Mouse (Mus musculus) MEL-GATA-1-ER (cell line): Measurements from ENCODE around the gene Gmcl1.

Source experiments
- DNase-seq: peaks from one replicate; pipeline ENCODE4 v3.0.0-alpha.2; 2012; ENCODE audit warnings: low read depth; ENCODE audit errors: extremely low read depth

Gmcl1 gene

DNA sequence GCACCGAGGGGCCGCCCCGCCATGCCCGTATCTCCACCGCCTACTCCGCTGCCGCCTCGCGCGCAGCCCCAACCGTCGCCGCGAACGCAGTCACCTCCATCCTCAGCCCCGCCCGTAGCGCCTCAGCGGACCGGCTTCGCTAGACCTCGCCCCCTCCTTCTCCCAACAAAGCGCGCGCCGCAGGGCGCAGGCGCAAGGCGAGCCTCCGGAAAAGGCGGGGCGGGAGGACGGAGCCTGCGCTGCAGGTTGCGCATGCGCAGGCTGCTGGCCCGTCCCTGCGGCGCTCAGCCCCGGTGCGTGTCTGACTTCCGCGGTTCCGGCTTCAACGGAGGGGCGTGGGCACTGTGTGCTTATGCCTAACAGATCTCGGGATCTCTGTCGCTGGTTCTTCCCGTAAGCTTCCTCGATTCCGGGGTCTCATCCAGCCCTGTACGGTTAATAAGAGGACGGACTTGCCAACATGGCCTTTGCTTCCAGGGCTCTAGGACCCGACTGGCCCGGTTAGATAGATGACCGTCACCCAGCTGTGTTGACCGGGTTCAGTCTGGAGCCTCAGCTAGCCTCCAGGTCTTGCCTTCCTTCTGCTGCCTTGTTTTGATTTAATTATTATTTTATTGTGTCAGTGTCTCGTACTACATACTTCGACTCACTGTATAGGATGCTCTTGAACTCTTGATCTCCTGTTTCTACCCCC, at the start of gene Gmcl1:
Gene Gmcl1 (minus strand): TSS at position 201 of the 694 bp plus-strand sequence.
- DNase-seq = peak; percentile 77

DNA sequence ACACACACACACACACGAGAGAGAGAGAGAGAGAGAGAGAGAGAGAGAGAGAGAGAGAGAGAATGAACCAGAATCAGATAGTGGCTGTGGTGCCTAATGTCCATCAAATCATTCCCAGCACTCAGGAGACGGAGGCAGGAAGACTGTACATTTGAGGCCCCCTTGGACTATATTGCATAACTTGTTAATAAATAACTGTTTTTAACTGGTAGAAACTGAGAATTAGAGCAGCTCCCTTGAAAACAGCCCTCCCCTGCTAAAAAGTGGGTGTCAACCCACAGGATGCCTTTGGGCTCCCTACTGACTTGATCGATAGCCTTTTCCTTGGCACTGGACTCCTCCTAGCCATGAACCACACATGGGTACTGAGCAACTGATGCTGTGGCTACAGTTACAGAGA, 49.2 kb upstream of the Gmcl1 start:
- no peak for DNase-seq

DNA sequence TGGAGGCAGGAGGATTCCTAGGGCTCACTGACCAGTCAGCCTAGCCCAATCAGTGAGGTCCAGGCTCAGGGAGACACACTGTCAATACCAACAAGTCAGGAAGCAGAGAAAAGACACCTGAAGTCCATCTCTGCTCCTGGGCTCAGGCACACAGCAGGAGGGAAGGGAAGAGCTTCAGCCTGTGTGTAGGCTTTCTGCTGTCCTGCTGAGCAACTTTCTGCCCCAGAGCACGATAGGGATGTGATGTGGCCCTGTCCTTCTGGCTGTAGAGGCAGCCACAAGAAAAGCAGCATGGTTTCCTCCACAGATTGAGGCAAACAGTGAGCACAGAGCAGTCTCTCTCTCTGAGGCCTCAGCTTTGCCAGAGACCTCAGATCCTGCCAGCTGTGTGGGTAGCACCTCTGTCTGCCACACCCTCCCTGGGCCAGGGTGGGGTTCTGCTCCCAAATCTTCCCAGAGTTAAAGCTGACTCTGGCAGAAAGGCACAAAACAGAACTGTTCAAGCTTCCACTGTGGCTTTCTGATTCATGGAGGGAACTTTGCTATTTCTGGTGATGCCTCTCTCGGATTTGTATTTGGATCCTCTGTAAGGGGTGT, 48.3 kb upstream of the Gmcl1 start:
- DNase-seq = no peak

DNA sequence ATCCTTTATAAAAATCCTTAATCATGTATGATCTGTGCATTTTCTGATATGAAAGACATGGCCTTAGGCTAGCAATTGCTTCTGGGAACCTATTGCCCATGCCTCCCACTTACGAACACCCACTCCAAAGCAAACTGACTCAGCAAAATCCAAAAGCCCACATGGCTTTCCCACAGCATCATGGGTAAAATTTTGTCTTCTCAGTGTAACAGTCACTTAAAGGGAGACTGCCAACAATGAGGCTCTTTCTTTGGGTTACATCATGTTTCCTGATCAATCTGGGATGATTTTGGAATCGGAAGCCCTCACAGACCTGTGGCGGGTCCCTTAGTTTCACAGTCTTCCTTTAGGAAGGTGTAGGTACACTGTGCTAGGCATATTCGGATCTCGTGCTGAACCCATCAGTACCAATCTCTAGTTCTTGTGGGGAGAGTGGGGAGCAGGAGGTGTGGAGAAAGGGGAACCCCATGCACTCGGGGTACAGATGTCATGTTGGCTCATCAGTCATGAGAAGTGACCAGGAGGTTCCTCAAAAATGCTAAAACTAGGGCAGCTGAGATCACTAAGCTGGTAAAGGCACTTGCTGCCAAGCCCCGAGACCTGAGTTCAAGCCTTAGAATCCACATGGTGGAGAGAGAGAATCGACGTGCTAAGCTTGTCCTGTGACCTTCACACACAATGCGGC, 45.9 kb upstream of the Gmcl1 start:
- DNase-seq = no peak

DNA sequence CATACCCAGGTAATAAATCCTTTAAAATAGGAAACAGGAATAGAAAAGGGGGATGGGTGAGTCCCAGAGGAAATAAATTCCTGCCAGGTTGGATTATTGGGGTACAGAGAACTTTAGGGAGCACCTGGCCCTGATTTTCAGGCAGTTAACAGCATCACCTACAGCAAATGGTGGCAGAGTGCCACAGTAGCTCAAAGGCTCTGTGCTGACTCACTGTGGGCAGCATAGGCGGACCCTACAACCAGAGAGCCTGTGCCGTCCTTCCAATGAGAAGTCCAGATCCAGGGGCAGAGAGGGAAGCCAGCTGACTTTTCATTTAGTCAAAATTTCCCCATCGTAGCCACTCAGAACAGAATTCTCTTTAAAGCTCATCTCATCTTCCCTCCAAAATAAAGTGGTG, 44.0 kb upstream of the Gmcl1 start:
- DNase-seq = no peak

DNA sequence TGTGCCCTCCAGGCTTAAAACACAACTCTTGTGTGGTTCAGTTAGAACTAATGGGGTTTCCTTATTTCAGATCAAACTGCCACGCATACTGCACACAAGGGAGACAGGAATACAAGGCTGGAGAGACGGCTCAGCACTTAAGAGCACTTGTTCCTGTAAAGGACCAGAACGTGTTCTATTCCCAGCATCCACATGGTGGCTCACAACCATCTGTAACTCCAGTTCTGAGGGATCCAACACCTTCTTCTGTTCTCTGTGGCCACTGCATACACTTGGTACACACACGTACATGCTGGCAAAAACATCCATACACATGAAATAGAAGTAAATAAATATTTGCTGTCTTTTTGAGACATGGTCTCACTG, 43.5 kb upstream of the Gmcl1 start:
- DNase-seq = no peak

DNA sequence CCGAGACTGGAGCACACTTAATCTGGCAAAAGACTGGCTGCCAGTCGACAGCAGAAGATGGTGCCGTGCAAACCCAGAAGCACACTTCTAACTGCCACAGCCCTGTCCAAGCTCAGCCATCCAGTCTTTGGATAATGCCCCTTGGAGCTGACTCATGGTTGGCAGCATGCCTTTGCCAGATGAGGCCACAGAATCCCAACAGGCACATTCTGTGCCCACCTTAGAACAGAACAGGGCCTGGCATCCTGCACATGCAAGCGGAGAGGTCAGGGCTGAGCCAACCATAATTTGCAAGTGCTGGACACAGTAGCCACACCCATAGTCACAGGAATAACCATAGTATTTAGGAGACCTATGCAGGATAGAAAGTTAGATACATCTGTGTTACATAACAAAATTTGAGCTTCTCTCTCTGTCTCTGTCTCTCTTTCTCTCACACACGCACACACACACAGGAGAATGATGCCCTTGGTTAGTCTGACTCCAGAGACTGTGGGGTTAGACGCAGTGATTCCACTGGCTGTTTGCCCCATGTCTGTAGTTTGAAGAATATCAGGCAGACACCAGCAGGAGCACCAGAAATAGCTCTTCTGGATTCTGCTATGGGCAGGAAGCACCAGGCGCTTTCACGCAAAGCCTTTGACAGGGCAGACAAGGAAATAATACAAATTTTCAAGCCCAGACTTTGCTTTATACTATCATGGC, 43.0 kb upstream of the Gmcl1 start:
- no peak for DNase-seq

DNA sequence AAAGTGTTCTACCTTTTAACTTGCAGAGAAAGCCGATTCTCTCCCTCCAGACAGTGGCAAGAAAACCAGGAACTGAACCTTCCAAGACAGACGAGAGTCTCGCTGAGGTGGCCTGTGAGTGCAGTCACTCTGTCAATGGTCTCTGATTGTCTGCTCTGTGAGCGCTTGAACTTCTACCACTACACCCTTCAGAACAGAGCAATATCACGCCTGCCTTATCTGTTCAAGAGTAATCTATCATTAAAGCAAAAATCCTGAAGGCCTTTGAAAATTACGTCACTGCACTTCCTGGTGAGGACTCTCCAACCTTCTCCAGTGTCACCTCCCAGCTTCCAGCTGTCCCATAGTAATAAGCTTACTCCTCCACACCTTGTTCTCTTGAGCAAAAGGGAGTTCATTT, 41.8 kb upstream of the Gmcl1 start:
- DNase-seq = no peak

DNA sequence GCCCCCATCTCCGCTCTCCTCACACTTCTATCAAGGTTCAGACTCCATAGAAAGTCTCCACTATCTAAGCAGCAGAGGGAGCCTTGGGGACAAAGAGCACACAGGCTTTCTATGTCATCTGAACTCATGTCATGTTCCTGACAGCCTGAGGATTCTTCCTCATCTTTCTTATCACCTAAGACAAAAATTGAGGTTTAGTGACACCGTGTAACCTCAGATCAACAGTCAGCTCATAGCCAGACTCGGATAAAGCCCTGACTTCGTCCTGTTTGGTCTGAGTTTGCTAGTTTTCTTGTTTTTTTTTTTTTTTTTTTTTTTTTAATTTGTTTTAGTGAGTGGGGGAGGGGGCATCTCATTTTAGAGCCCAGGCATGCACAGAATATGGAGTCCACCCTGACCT, 40.6 kb upstream of the Gmcl1 start:
- DNase-seq = no peak

DNA sequence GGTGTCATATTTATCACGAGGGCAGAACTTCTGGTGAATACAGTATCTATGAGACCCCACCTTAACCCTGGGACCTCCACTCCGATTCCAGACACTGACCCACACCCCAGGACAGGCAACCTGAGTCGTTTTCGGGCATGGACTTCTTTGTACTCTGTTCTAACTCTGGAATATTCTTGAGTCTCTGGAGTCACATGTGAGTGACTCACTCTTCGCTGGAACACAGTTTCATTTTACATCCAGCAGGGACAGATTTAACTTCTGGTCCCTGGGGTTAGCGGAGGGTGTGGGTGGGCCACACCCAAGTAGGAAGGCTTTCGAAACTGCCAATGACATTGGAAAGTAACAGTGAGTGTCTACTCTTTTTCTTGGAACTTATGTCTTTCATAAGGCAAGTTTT, 39.4 kb upstream of the Gmcl1 start:
- no peak for DNase-seq

DNA sequence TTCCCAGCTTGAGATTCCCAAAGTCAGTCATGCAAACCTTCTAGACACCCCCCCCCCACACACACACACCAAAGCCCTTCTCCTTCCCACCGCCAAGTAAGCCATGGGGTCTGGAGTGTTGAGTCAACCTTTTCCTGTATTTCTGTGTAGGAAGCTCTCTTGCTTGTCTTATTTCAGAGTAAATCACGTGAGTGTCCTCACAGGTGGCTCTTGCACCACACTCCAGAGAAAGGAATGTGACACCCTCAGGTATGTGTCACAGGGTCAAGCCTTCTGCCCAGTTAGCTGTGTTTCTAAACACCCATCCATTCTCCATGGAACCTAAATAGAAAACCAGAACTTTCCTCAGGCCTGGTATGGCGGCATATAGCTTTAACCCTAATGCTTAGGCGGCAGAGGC, 35.8 kb upstream of the Gmcl1 start:
- DNase-seq = no peak

DNA sequence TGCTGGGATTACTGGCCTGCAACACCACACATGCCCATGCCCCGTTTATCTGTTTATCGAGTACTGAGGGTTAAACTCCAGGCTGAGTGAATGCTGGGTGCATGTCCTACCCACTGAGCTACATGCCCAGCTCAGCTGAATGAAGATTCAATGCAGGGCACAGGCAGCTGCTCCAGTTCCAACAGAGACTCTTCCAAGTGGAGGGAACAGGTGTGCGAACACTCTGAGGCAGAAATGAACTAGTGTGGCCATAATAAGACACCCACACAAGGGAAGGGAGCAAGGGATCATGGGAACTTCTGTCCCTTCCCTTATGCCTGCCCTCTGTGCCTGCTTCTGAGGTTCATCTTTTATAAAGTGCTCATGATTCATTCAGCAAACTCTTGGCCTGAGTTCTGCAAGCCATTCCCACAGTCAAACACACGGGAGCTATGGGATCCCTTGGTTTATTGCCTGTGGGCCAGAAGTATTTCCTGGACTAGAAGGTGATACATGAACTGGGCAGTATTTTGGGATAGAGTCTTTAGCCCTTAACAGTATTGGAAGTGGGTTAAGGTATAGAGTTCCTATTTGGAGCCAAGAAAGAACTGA, 35.1 kb upstream of the Gmcl1 start:
- no peak for DNase-seq

DNA sequence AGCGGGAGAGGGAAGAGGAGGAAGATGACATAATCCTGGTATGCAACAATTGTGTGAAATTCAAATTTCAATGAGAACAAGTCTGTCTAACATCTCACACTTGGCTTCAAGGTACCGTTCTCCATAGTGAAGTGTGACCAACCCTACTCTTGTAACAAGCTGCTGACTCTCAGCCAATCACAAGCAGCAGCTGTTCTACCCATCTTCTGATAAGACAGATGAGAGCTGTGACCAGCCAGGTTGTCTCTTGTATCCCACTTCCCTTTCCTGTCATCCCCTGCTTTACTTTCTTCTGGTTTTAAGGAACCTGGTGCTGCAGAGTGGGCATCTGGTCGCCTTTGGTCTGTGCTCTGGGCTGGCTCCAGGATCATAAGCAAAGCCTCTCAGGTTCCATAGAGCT, 34.3 kb upstream of the Gmcl1 start:
- DNase-seq = peak; percentile 46

DNA sequence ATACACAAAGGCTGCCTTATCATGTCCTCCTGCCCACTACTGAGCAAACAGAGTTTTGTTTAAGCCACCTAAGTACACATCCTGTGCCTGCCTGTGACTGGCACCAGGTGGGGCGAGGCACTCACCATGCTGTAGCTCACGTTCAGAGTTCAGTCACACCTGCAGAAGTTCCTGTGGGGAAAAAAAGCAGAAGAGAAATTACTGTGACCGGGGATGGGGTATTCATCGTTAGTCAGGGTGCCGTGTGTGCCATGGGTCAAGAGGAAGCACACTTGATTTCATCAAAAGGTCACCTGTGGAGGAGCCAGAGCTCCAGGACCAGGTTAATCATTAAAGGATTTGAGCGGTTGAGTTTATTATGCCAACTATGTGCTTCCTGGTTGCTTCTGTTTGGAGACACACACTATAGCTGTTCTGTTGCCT, 32.5 kb upstream of the Gmcl1 start:
- no peak for DNase-seq

DNA sequence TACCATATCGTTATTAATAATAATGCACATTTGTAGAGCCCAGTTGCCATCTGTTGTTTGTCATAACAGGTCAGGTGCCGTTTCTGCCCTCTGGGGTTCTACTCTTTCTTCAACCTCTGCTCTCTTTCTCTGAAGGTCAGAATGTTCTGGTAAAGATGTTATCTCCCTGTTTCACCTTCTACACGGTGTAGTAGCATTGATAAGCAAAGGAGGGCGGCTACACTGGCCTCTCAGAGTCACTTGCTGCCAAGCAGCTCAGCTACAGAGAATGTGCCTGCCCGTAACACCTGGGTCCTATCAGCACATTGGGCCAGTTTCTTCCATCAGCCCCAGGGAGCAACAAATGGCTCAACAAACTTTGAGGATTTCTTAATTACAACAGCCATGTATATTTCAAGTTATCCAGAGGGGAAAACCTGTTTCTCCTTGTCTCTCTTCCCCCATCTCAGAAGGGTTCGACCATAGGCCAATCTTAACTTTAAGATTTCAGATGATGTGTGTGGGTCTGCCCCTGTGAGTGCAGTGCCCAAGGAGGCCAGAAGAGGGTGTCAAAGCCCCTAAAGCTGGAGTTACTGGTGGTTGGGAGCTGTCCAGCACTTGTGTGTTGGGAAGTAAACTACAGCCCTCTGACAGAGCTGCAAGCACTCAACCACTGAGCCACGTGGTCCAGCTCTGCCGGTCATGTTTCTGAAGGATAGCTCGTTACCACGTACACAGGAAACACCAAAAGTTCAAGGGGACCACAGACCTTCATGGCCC, 21.1 kb upstream of the Gmcl1 start:
- no peak for DNase-seq

DNA sequence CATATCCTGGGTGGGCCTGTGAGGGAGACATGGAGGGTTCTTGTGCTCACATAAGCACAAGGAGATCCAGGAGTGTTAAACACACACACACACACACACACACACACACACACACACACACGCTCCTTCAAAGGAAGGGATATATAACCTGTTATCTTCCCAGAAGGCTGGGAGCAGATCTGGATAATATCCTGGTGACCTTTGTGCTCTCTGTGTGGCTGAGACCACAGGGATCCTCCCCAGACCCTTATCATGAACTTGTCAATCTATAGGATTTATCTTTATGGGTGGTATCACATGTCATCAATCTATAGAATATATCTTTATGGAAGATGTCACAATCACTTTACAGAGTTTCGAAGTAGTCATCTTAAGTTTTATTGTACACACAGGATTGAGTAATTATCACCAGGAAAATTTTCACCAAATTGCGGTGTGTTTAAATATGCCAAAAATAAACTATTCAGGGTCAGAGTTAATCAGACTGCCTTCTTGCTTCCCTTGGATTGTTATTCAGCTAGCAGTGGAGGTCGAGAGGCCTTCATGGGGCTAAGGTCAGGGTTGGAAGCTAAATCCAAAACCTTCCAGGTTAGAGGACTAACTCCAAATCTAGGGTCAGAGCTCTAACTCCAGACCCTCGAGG, 19.8 kb upstream of the Gmcl1 start:
- DNase-seq = no peak

DNA sequence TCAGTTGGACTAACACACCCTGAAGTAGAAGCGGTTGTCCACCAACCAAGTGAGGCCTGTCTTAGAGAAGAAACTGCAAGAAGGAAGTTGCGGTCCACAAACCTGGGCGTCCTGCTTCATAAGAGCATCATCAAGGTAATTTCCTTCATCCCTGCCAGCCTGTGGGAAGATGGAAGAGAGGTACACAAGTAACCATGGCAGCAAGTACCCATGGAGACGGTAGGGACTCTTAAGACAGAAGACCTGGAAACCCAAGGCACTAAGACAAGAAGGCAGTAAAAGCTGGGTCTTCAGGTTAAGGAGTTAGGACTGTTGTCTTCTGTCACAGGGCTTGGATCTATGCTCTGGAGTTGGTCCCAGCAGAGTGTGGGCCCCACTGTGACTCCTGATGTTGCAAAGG, 17.8 kb upstream of the Gmcl1 start:
- no peak for DNase-seq

DNA sequence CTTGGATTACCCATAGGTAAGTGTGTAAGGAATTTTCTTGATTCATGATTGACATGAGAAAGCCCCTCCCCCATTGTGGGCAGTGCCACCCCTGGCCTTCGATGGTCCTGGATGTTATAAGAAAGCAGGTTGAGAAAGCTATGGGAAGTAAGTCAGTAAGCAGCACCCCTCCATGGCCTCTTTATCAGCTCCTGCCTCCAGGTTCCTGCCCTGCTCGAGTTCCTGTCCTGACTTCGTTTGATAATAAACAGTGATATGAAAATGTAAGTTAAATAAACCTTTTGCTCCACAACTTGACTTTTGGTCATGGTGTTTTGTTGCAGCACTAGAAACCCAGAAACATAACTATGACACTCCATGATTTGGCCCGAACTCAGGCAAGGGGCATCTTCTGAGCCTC, 16.6 kb upstream of the Gmcl1 start:
- no peak for DNase-seq

DNA sequence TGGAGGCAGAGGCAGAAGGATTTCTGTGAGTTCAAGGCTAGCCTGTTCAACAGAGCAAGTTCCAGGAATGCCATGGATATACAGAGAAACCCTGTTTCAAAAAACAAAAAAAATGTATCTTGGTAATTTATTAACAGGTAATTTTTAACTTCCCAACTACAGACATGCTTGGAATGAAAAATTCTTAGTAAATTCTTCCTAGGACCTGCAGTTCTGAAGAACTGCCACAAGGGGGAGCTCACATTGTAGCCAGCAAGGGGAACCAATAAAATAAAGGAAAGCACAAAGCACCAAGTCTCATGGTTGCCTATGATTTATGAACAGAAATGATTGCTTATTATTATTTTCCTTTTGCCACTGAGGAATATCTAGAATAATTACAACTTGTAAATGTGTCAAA, 14.0 kb upstream of the Gmcl1 start:
- DNase-seq = no peak

DNA sequence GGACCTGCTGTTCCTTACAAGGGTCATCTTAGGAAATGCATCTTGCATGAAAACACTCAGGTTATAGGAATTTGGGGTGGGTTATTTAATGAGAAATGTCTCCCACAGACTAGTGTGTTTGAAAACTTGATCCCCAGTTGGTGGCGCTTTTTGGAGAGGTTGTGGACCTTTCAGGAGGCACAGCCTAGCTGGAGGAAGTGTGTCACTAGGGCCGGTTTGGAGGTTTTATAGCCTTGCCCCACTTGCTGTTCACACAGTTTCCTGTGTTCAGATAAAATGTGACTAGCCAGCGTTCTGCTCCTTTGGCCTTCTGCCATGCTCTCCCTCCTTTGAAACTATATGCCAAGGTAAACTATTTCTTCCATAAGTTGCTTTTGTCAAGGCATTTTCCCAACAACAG, 7.5 kb upstream of the Gmcl1 start:
- DNase-seq = no peak

DNA sequence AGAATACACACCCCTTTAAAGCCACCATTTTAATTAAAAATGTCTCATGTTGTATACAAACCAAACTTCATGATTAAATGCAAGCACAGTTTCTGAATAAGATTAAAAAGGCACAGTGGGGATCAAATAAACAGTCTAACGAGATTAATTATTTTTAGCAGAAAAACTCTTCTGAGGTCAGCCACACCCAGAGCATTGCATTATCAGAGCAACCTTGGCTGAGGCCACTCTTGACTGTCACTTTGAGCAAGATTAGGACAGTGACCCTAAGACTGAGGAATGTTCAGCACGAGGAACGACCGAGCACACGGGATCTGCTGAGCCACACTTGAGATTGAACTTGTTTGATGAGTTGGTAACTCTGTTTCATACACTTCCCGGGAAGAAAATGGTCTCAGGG, 3.6 kb upstream of the Gmcl1 start:
- no peak for DNase-seq
